Mouse (Mus musculus): Measurements from ENCODE around the gene Tspyl3. TPM values are rescaled to one million over a fixed set of nuclear protein-coding genes. Genes with fewer than 3 reads are reported as not detected.

The Tspyl3 gene
- total and polyA plus RNA-seq, 2 experiments from 2014 or later, result 28.8 to 52.2 TPM

GRCm38 (mm10) chr2:153215421-153215820 is 9.8 kb downstream of the Tspyl3 start:
- no peak for ATAC-seq
- H3K27ac ChIP-seq (ENCODE audit: low read depth, low read length), result no peak overlapping the region
- no peaks in the 10 kb centered on the region for H3K27me3 ChIP-seq (ENCODE audit: insufficient read depth, low read length)
- H3K36me3 ChIP-seq (ENCODE audit: insufficient read depth), result peaks cover 4% of the 10 kb centered on the region; the same call in 1 of the 2 replicates
- WGBS, result 89% methylated on average over 4 of the region's 4 CpGs
- H3K4me1 ChIP-seq (ENCODE audit: insufficient read depth), result no peaks in the 10 kb centered on the region
- TF ChIP-seq CTCF (IDR thresholded peaks at IDR 0.05; ENCODE audit: low read depth), result no peak
- no peak overlapping the region for H3K4me3 ChIP-seq (ENCODE audit: low read depth, low read length)
- no peaks in the 10 kb centered on the region for H3K9me3 ChIP-seq (ENCODE audit: low read length)
- DNase-seq, result no peak
- no peak overlapping the region for H3K9ac ChIP-seq
- H3K4me2 ChIP-seq (ENCODE audit: low read depth), result no peak overlapping the region

- no peak for ATAC-seq
- H3K4me1 ChIP-seq (ENCODE audit: insufficient read depth), result no peaks in the 10 kb centered on the region
- TF ChIP-seq CTCF (IDR thresholded peaks at IDR 0.05; ENCODE audit: low read depth), result no peak
- DNase-seq, result no peak
- H3K27ac ChIP-seq (ENCODE audit: low read depth, low read length), result no peak overlapping the region
- 80% methylated on average over 6 of the region's 6 CpGs for WGBS
- H3K36me3 ChIP-seq (ENCODE audit: insufficient read depth), result peaks cover 8% of the 10 kb centered on the region
- no peak overlapping the region for H3K9ac ChIP-seq
- H3K4me2 ChIP-seq (ENCODE audit: low read depth), result no peak overlapping the region
- H3K9me3 ChIP-seq (ENCODE audit: low read length), result no peaks in the 10 kb centered on the region
- H3K27me3 ChIP-seq (ENCODE audit: insufficient read depth, low read length), result no peaks in the 10 kb centered on the region
- H3K4me3 ChIP-seq (ENCODE audit: low read depth, low read length), result no peak overlapping the region
Measured at GRCm38 (mm10) chr2:153214771-153215259, 10.4 kb downstream of the Tspyl3 start.

DNA sequence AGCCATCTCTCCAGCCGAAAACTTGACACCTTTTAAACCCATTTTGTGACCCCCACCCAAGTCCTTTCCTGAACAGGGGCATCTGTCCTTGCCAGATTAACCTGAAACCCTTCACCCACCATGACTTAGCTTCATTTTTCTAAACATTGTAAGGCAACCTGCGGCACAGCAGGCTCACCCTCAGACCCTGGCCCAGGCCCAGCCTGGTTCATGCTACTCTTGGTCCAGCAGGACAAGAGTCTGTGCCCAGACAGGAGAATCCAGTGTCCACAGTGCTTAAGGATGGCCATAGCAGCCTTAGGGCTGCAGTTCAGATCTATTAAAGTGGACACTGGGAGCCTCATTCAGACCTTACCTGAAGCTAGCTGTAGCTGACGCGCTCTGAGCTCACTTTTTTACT is 11.9 kb downstream of the Tspyl3 start:
- Histone ChIP-seq H3K27ac (ENCODE audit: low read depth, low read length) (no peak overlapping the region), H3K27me3 (ENCODE audit: insufficient read depth, low read length) (no peaks in the 10 kb centered on the region), H3K9ac (no peak overlapping the region), H3K4me1 (ENCODE audit: insufficient read depth) (no peaks in the 10 kb centered on the region), H3K4me2 (ENCODE audit: low read depth) (no peak overlapping the region), H3K36me3 (ENCODE audit: insufficient read depth) (peaks cover 20% of the 10 kb centered on the region), H3K9me3 (ENCODE audit: low read length) (no peaks in the 10 kb centered on the region), H3K4me3 (ENCODE audit: low read depth, low read length) (no peak overlapping the region)
- no peak for TF ChIP-seq CTCF (IDR thresholded peaks at IDR 0.05; ENCODE audit: low read depth)
- 92% methylated on average over 4 of the region's 4 CpGs for WGBS
- DNase-seq, result no peak
- no peak for ATAC-seq

DNA sequence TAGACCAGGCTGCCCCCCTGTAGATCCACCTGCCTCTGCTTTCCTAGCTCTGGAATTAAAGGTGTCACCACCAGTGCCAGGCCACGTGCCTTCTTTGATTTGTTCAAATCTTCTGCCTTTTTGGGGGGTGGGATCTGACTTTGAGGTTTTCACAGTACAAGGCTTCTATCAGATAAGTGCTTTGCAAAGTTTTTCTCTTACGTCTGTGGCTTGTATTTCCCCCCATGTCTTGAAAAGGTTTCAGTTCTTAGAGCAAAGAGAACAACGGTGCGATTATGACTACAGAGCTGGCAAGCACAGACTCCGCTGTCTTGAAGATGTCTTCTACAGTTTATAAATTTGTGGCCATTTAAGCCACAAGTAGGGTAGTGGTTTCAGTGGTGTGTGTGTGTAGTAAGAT is 13.8 kb downstream of the Tspyl3 start:
- no peak for TF ChIP-seq CTCF (IDR thresholded peaks at IDR 0.05; ENCODE audit: low read depth)
- no peak overlapping the region for H3K4me3 ChIP-seq (ENCODE audit: low read depth, low read length)
- H3K27ac ChIP-seq (ENCODE audit: low read depth, low read length), result no peak overlapping the region
- H3K9me3 ChIP-seq (ENCODE audit: low read length), result no peaks in the 10 kb centered on the region
- ATAC-seq (no peak), DNase-seq (no peak)
- no peak overlapping the region for H3K4me2 ChIP-seq (ENCODE audit: low read depth)
- no peaks in the 10 kb centered on the region for H3K4me1 ChIP-seq (ENCODE audit: insufficient read depth)
- H3K9ac ChIP-seq, result no peak overlapping the region
- no peaks in the 10 kb centered on the region for H3K27me3 ChIP-seq (ENCODE audit: insufficient read depth, low read length)
- H3K36me3 ChIP-seq (ENCODE audit: insufficient read depth), result peaks cover 34% of the 10 kb centered on the region
- 94% methylated on average over 5 of the region's 5 CpGs for WGBS

GRCm38 (mm10) chr2:153209286-153209685 is 16.0 kb downstream of the Tspyl3 start:
- Histone ChIP-seq H3K9ac (no peak overlapping the region), H3K27me3 (ENCODE audit: insufficient read depth, low read length) (no peaks in the 10 kb centered on the region), H3K4me1 (ENCODE audit: insufficient read depth) (no peaks in the 10 kb centered on the region), H3K9me3 (ENCODE audit: low read length) (no peaks in the 10 kb centered on the region), H3K27ac (ENCODE audit: low read depth, low read length) (no peak overlapping the region), H3K4me2 (ENCODE audit: low read depth) (no peak overlapping the region), H3K4me3 (ENCODE audit: low read depth, low read length) (no peak overlapping the region), H3K36me3 (ENCODE audit: insufficient read depth) (peaks cover 51% of the 10 kb centered on the region)
- 92% methylated on average over 5 of the region's 5 CpGs for WGBS
- no peak for TF ChIP-seq CTCF (IDR thresholded peaks at IDR 0.05; ENCODE audit: low read depth)
- no peak for DNase-seq
- no peak for ATAC-seq

GRCm38 (mm10) chr2:153208149-153208548 is 17.1 kb downstream of the Tspyl3 start:
- Histone ChIP-seq H3K4me2 (ENCODE audit: low read depth) (no peak overlapping the region), H3K27me3 (ENCODE audit: insufficient read depth, low read length) (no peaks in the 10 kb centered on the region), H3K4me1 (ENCODE audit: insufficient read depth) (no peaks in the 10 kb centered on the region), H3K27ac (ENCODE audit: low read depth, low read length) (no peak overlapping the region), H3K4me3 (ENCODE audit: low read depth, low read length) (no peak overlapping the region), H3K9me3 (ENCODE audit: low read length) (no peaks in the 10 kb centered on the region), H3K36me3 (ENCODE audit: insufficient read depth) (peaks cover 61% of the 10 kb centered on the region), H3K9ac (no peak overlapping the region)
- 97% methylated on average over 2 of the region's 2 CpGs for WGBS
- no peak for ATAC-seq
- TF ChIP-seq CTCF (IDR thresholded peaks at IDR 0.05; ENCODE audit: low read depth), result no peak
- DNase-seq, result no peak

DNA sequence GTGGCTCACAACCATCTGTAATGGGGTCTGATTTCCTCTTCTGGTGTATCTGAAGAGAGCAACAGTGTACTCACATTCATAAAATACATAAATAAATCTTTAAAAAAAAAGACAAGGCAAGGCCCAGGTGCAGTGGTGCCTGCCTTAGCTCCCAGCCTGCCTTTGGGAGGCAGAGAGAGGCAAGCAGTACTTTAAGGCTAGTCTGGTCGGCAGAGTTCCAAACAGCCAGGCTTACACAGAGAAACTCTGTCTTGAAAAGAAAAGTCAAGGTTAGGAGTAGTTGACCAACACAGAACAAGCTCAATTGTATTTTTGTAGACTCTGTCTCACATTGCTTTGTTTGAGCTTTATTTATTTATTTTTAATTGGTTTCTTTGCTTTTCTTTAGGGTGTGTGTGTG is 22.5 kb downstream of the Tspyl3 start:
- 63% methylated on average over 1 of the region's 1 CpGs for WGBS
- Histone ChIP-seq H3K9me3 (ENCODE audit: low read length) (no peaks in the 10 kb centered on the region), H3K27ac (ENCODE audit: low read depth, low read length) (no peak overlapping the region), H3K27me3 (ENCODE audit: insufficient read depth, low read length) (no peaks in the 10 kb centered on the region), H3K4me1 (ENCODE audit: insufficient read depth) (no peaks in the 10 kb centered on the region), H3K4me3 (ENCODE audit: low read depth, low read length) (no peak overlapping the region), H3K4me2 (ENCODE audit: low read depth) (no peak overlapping the region), H3K9ac (no peak overlapping the region), H3K36me3 (ENCODE audit: insufficient read depth) (peaks cover 59% of the 10 kb centered on the region)
- TF ChIP-seq CTCF (IDR thresholded peaks at IDR 0.05; ENCODE audit: low read depth), result no peak
- no peak for DNase-seq
- no peak for ATAC-seq

Measured in forebrain, postnatal 0 days (tissue).